Mouse (Mus musculus): Measurements from ENCODE around the gene Cd3eap.
A peak's percentile ranks its signal among the peaks of the same experiment; 100 is the strongest.

Cd3eap gene

GRCm38 (mm10) chr7:19308454-19309277 lies 50.6 kb downstream of the Cd3eap start:
- DNase-seq (ENCODE audit: low spot score in 2 of 2) = peak; percentile 96 to 97

GRCm38 (mm10) chr7:19307739-19308453 lies 51.4 kb downstream of the Cd3eap start:
- peak; percentile 82 to 84 for DNase-seq (ENCODE audit: low spot score in 2 of 2)

- no peak for DNase-seq (ENCODE audit: low spot score in 2 of 2)
Measured at GRCm38 (mm10) chr7:19306819-19307738, 52.2 kb downstream of the Cd3eap start.

All from heart, adult 9 months (tissue).